Mouse (Mus musculus): ENCODE measurements around the gene Tut1.

DNA sequence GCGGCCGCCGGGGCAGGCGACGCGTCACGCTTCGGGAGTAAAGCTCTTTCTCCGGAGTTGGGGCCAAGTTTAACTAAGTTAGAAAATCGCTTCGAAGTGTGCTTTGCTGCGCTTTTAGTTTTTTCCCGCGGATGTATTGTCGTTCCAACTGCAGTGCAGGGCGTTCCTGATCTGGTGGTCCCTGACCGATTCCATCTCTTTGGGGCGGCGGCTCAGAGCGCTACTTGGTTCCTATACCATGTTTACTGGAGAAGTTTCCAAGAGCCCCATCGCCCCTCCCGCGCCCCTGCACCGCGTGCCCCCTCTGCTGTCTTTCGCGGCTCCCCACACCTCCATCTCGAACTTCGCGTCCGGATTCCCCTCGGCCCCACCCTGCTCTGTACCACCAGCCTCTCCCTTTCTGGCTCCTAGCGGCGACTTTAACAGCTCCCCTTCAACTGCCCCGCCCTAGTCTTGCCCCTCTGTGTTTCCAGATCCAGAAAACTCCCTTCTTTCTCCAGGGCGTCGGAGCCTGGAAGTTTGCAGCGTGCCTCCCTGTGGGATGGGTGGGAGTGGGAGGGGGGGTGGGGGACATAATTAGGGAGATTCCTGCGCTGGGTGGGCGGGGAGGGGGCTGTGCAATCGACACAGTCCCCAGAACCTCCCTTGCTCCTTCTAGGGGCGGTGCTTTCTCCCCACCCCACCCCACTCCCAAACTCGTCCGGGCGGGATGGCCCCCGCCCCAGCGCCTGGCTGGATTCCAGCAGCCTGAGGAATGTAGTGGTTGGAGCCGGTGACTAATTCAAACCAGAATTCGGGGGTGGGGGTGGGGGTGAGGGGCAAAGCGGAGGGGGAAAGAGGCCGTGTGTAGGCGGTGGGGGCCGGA is 36.2 kb downstream of the Tut1 start:
- TF ChIP-seq CTCF (IDR thresholded peaks at IDR 0.05; ENCODE audit: low read depth, low read length) = no peak
- no peak for TF ChIP-seq POLR2A (IDR thresholded peaks at IDR 0.05; ENCODE audit: insufficient read depth, low read length)
